Mouse (Mus musculus): ENCODE data around the gene Dnajc13. TPM values are rescaled to one million over a fixed set of nuclear protein-coding genes. Genes with fewer than 3 reads are reported as not detected.

The Dnajc13 gene
- polyA plus RNA-seq, 1 experiment from 2014 or later, result 12.1 TPM

- Histone ChIP-seq H3K27ac (no peak overlapping the region), H3K4me3 (no peak overlapping the region), H3K27me3 (replicated peaks) (no peaks in the 10 kb centered on the region), H3K4me2 (no peak overlapping the region), H3K9ac (no peak overlapping the region), H3K9me3 (replicated peaks) (no peaks in the 10 kb centered on the region), H3K36me3 (0 out of 2 replicates have a peak, but pooled peaks cover 3% of the 10 kb centered on the region), H3K4me1 (no peaks in the 10 kb centered on the region)
- WGBS (ENCODE audit: insufficient replicate concordance), result 57% methylated on average over 2 of the region's 2 CpGs
- no peak for ATAC-seq
These were observed 159.8 kb downstream of the Dnajc13 start for GRCm38 (mm10) chr9:104102901-104103300.

DNA sequence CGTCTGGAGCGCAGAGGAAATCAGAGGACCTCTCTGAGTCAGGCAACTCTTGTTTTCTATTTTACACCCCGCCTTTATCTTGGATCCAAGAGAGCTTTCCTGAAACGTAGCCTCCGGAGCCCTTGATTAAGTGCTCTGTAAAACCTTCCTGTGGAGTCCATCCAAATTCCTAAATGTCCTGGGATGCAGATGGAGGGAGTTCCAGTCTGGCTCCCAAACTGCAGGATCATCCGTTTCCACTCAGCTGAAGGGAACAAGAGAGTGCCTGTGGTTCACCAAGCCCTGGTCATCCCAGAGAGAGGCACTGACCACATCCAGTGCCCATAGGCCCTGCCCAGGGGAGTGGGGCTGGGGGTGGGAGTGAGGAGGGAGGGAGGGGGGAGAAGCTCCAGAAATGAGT lies 160.4 kb downstream of the Dnajc13 start:
- Histone ChIP-seq H3K9me3 (replicated peaks) (no peaks in the 10 kb centered on the region), H3K36me3 (0 out of 2 replicates have a peak, but pooled peaks cover 3% of the 10 kb centered on the region), H3K27me3 (replicated peaks) (no peaks in the 10 kb centered on the region), H3K4me2 (no peak overlapping the region), H3K9ac (no peak overlapping the region), H3K27ac (no peak overlapping the region), H3K4me1 (no peaks in the 10 kb centered on the region), H3K4me3 (no peak overlapping the region)
- no peak for ATAC-seq
- 50% methylated on average over 6 of the region's 6 CpGs for WGBS (ENCODE audit: insufficient replicate concordance)

DNA sequence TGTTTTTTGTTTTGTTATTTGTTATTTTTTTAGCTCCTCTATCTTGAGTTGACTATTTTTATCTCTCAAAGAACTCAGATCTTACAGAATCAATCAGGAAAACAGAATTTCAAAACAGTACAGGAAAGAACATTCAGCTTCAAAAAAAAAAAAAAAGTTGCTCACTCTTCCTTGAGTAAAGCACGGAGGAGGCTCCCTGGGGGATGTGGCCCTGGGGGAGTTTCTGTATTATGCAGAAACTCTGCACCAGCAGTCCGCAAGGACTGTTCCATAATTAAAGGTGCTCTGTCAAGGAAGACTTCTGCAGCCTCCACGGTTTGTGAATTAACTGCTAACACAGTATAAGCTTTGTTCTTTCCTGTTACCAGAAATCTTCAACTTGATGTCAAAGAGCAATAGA lies 161.3 kb downstream of the Dnajc13 start:
- Histone ChIP-seq H3K4me3 (no peak overlapping the region), H3K9me3 (replicated peaks) (no peaks in the 10 kb centered on the region), H3K36me3 (0 out of 2 replicates have a peak, but pooled peaks cover 3% of the 10 kb centered on the region), H3K9ac (no peak overlapping the region), H3K27ac (no peak overlapping the region), H3K4me2 (no peak overlapping the region), H3K4me1 (no peaks in the 10 kb centered on the region), H3K27me3 (replicated peaks) (no peaks in the 10 kb centered on the region)
- 48% methylated on average over 3 of the region's 3 CpGs for WGBS (ENCODE audit: insufficient replicate concordance)
- no peak for ATAC-seq

Other genes starting within 250 kb of the Dnajc13 start
- gene Gm28305, start 222.3 kb downstream of the Dnajc13 start, polyA plus RNA-seq (2016; fragmentation: Nextera tagmentation; extraction: Ambion mirVana), result not detected in 2 replicates
- gene Uba5, start 199.8 kb downstream of the Dnajc13 start, polyA plus RNA-seq (2016; fragmentation: Nextera tagmentation; extraction: Ambion mirVana), result 27.4 and 28.4 TPM in 2 replicates
- gene Acad11, start 199.6 kb downstream of the Dnajc13 start, polyA plus RNA-seq (2016; fragmentation: Nextera tagmentation; extraction: Ambion mirVana), result 10.5 and 11.5 TPM in 2 replicates
- gene Ackr4, start 136.0 kb downstream of the Dnajc13 start, polyA plus RNA-seq (2016; fragmentation: Nextera tagmentation; extraction: Ambion mirVana), result 0.66 TPM in 2 replicates
- 0.12 and 0.17 TPM in 2 replicates for gene Acpp, start 74.8 kb upstream of the Dnajc13 start, polyA plus RNA-seq (2016; fragmentation: Nextera tagmentation; extraction: Ambion mirVana)